Mouse (Mus musculus): ENCODE data around the gene Tas2r137.

Tas2r137 gene

DNA sequence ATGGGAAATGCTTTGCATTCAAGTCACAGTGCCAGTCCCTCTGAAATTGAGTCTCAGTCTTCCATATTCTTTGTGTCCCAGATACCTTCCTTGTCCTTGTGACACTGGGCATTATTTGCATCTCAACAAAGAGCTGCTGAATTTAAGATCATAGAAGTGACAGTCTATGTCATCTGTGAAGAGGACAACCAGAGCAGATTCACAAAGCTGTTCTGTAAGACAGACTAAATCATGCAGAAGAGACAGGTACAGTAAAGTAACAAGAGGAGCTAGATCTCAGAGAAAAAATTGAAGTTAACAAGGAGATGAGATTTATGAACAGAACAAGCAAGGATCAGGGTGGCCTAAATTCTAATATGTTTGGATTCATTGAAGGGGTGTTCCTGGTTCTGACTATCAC lies at the start of gene Tas2r137:
Gene Tas2r137, plus strand, starts transcription at position 301 of the 400 bp plus-strand sequence.
- no peak for DNase-seq (ENCODE audit: low read depth, low spot score)

- no peak for DNase-seq (ENCODE audit: low read depth, low spot score)
These were observed 49.8 kb upstream of the Tas2r137 start for GRCm38 (mm10) chr6:40441276-40441675.

DNA sequence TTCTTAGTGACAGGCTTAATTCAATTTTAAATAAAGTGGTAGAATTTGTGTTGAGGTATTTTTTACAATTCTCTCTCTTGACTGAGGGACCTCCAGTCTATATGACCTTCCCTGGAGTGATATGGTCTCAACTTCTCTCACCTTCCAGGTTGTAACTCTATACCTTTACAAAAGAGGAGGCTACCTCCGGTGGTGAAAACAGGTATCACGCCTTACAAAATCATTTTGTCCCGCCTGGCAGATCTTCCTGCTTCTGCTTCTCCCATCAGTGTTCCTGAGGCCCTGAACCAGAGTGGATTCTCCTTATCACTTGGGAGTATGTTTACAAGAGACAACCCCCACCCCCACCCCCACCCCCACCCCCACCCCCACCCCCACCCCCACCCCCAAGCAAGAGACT lies 49.3 kb upstream of the Tas2r137 start:
- no peak for DNase-seq (ENCODE audit: low read depth, low spot score)

- no peak for DNase-seq (ENCODE audit: low read depth, low spot score)
These were observed 47.6 kb upstream of the Tas2r137 start for GRCm38 (mm10) chr6:40443281-40443928.

DNA sequence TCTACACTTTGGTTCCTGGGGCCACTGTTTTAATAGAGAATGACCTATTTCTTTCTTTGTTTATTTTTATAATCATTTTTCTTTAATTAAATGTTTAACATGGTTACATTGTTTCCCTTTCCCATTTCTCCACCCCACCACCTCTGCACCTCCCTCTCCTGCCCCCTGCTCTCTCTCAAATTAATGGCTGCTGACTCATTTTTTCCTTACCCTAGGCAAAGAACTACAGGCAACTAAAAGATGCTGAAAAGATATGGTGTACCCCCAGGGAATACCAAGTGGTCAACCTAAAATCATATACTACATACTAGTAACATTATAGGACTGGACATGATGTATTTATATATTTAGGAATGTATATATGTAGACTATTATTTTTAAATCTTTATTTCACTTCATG lies 42.4 kb upstream of the Tas2r137 start:
- DNase-seq (ENCODE audit: low read depth, low spot score), result no peak

- no peak for DNase-seq (ENCODE audit: low read depth, low spot score)
These were observed 36.5 kb upstream of the Tas2r137 start for GRCm38 (mm10) chr6:40454436-40455041.

GRCm38 (mm10) chr6:40465710-40466109 lies 25.3 kb upstream of the Tas2r137 start:
- no peak for DNase-seq (ENCODE audit: low read depth, low spot score)

DNA sequence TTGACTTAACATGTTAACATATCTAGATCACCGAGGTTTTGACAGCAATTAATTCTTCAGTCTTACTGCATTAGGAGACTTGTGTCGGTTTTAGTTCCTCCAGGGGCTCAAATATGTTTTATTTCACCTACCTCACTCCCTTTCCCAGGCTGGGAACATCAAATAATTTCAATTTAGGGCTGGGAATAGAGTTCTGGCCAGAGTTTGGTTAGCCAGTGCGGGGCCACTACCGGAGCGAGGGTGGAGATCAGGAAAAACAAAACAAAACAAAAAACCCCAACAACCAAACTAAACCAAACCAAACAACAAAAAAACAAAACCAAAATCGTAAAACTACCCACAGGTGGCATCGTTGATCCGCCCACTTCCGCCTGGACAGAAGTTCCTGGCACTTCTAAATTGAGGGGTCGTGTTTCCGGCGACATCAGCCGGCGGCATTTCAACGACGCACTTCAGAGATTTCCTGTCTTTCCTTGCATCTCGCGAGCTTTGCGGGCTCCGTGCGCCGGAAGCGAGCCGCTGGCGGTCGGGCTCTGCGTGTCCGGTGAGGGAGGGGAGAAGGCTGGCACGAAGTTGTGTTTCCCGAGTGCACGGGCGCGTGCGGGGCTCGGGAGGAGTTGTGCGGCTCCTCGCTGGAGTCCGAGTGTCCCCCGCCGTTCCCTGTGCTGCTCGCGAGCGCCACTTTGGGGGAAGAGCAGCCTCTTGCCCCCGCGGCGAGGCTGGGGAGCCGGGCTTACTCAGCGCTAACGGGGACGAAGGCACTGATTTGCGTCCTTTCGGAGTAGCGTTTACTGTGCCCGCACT lies 19.9 kb upstream of the Tas2r137 start, which contains the start of gene Ssbp1:
Gene Ssbp1, plus strand, starts transcription at position 437 of the 804 bp plus-strand sequence.
- peak; percentile 96 for DNase-seq (ENCODE audit: low read depth, low spot score)

DNA sequence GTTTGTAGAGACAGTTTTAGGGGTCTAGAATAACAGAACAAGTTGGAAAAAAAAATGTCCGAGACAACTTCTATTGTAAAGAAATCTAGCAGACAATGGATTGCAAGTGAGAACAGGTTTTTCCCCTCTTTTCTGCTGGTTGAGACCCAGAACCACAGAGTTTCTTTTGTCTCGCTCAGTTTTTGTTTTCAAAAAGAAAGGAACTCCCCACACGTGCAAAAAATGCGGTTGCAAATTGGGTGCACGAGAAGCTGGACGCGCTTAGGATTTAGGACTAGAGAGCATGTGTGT lies 19.4 kb upstream of the Tas2r137 start:
- no peak for DNase-seq (ENCODE audit: low read depth, low spot score)

DNA sequence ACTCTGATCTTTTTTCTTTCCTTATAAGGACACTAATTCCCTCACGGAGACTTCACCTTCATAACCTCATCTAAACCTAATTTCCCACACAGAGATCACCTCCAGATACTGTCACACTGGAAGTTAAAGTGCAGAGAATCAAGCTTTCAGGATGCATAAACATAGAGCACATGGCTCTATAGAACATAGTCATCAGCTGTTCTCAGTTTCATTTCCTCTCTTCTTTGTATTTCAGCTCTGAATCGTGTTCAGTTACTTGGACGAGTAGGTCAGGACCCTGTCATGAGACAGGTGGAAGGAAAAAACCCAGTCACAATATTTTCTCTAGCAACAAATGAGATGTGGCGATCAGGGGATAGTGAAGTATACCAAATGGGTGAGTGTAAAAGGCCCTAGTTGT lies 14.9 kb upstream of the Tas2r137 start:
- no peak for DNase-seq (ENCODE audit: low read depth, low spot score)

DNA sequence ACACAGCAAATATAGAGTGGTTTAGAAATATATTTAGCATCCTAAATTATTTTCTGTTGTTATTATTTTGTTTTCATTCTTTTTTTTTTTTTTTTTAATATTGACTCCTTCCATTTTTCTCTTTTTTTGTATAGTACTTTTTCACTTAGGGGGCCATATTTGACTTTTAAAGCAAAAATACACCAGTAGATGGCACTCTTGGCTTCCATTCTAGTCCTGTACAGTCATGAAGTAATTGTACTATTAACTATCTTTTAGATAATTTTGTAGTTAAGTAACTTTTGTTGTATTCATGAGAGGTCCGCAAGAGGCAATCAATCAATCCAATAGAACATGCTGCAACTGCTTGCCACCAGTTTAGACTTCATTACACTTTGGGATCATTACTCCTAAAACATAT lies 11.3 kb upstream of the Tas2r137 start:
- peak; percentile 6 for DNase-seq (ENCODE audit: low read depth, low spot score)

DNA sequence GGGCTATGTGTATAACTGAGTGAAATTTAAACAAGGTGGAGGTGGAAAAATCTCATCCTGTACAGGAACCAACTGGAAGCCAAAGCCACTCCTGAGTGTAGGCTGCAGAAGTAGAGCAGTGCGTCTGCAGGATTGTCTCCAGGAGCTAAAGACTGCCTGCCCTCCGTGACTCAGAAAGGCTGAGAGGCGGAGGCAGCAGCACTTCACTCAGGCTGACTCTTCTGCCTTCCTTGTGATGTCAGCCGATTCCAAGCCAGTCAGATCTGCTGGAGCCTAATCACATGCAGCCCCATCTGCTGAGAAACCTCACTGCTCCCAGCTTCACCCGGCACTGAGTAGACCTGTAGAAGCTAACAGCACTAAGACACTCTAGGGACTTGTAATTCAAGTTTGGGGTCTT lies 8.7 kb upstream of the Tas2r137 start:
- DNase-seq (ENCODE audit: low read depth, low spot score), result peak; percentile 28

- DNase-seq (ENCODE audit: low read depth, low spot score), result no peak
These were observed 2.2 kb downstream of the Tas2r137 start, which contains the start of gene Tas2r108 for GRCm38 (mm10) chr6:40493229-40493628. Gene Tas2r108 (plus strand): TSS chr6:40493529.

GRCm38 (mm10) chr6:40519408-40519807 lies 28.4 kb downstream of the Tas2r137 start, which contains the start of gene Prss37:
Gene Prss37 (minus strand): TSS chr6:40519508.
- DNase-seq (ENCODE audit: low read depth, low spot score), result no peak

Measured in telencephalon, adult 2 months (tissue).